Mouse (Mus musculus) urinary bladder, postnatal 4 days (tissue): ENCODE measurements around the gene Rps19bp1.
A peak's percentile ranks its signal among the peaks of the same experiment; 100 is the strongest.

ENCODE experiments used
- DNase-seq, 2 experiments: peaks; one replicate each; pipeline ENCODE4 v3.0.0; 2021 to 2022; ENCODE audit warnings: low spot score in 2 of 2

The Rps19bp1 gene

GRCm38 (mm10) chr15:80263610-80264575 is at the start of gene Rps19bp1:
Gene Rps19bp1, minus strand, starts transcription at chr15:80264315.
- peak; percentile 84 to 87 for DNase-seq

- no peak for DNase-seq
Observed at GRCm38 (mm10) chr15:80306146-80306545, 42.0 kb upstream of the Rps19bp1 start.

GRCm38 (mm10) chr15:80304188-80304587 is 40.1 kb upstream of the Rps19bp1 start:
- no peak for DNase-seq

GRCm38 (mm10) chr15:80303779-80304178 is 39.7 kb upstream of the Rps19bp1 start:
- no peak for DNase-seq

- no peak for DNase-seq
Observed at GRCm38 (mm10) chr15:80297146-80297545, 33.0 kb upstream of the Rps19bp1 start.

GRCm38 (mm10) chr15:80289436-80289835 is 25.3 kb upstream of the Rps19bp1 start:
- DNase-seq, result peak; percentile 43 to 67

- DNase-seq, result no peak
Observed at GRCm38 (mm10) chr15:80288036-80288435, 23.9 kb upstream of the Rps19bp1 start.

- DNase-seq, result no peak
Observed at GRCm38 (mm10) chr15:80286851-80287415, 22.8 kb upstream of the Rps19bp1 start, which contains the start of gene Cacna1i. Gene Cacna1i, plus strand, starts transcription at chr15:80287238.

GRCm38 (mm10) chr15:80280646-80281045 is 16.5 kb upstream of the Rps19bp1 start:
- no peak for DNase-seq

- DNase-seq, result no peak
Observed at GRCm38 (mm10) chr15:80279053-80279452, 14.9 kb upstream of the Rps19bp1 start.

GRCm38 (mm10) chr15:80278121-80278759 is 14.1 kb upstream of the Rps19bp1 start:
- DNase-seq, result no peak

GRCm38 (mm10) chr15:80277625-80278024 is 13.5 kb upstream of the Rps19bp1 start:
- DNase-seq, result peak; percentile 47 to 80

- no peak for DNase-seq
Observed at GRCm38 (mm10) chr15:80277107-80277506, 13.0 kb upstream of the Rps19bp1 start.

- no peak for DNase-seq
Observed at GRCm38 (mm10) chr15:80271858-80272396, 7.8 kb upstream of the Rps19bp1 start.

- DNase-seq, result no peak
Observed at GRCm38 (mm10) chr15:80266281-80266680, 2.2 kb upstream of the Rps19bp1 start.

GRCm38 (mm10) chr15:80261100-80261499 is 3.0 kb downstream of the Rps19bp1 start:
- DNase-seq, result no peak

- peak; percentile 76 to 88 for DNase-seq
Observed at GRCm38 (mm10) chr15:80260677-80261076, 3.4 kb downstream of the Rps19bp1 start.

GRCm38 (mm10) chr15:80259406-80260045 is 4.6 kb downstream of the Rps19bp1 start:
- DNase-seq, result no peak

GRCm38 (mm10) chr15:80258240-80259170 is 5.6 kb downstream of the Rps19bp1 start:
- no peak for DNase-seq

- no peak for DNase-seq
Observed at GRCm38 (mm10) chr15:80257602-80258239, 6.4 kb downstream of the Rps19bp1 start.
